Mouse (Mus musculus): Measurements from ENCODE around the gene Mlx. TPM values are rescaled to one million over a fixed set of nuclear protein-coding genes. Genes with fewer than 3 reads are reported as not detected.

The Mlx gene
- total RNA-seq, 1 experiment from 2014 or later = 70.0 TPM

DNA sequence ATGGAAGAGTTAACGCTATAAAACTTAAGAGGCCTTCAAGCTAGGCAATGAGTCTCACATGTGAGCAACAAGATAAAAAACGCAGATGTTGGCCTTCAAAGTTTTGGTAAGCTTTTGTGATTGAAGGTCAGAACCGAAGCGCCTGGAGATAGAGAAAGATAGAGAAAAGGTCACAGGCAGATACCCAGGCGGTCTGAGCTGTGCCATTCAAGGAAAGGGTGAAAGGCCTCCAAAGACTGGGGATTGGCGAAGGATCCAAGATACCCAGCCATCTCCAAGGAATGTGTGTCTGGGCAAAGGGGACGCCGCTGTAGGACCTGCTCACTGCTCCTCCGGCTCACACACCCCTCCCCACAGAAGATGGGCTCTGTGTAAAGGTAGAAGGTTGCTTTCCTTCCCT lies 22.1 kb upstream of the Mlx start:
- DNase-seq = no peak

DNA sequence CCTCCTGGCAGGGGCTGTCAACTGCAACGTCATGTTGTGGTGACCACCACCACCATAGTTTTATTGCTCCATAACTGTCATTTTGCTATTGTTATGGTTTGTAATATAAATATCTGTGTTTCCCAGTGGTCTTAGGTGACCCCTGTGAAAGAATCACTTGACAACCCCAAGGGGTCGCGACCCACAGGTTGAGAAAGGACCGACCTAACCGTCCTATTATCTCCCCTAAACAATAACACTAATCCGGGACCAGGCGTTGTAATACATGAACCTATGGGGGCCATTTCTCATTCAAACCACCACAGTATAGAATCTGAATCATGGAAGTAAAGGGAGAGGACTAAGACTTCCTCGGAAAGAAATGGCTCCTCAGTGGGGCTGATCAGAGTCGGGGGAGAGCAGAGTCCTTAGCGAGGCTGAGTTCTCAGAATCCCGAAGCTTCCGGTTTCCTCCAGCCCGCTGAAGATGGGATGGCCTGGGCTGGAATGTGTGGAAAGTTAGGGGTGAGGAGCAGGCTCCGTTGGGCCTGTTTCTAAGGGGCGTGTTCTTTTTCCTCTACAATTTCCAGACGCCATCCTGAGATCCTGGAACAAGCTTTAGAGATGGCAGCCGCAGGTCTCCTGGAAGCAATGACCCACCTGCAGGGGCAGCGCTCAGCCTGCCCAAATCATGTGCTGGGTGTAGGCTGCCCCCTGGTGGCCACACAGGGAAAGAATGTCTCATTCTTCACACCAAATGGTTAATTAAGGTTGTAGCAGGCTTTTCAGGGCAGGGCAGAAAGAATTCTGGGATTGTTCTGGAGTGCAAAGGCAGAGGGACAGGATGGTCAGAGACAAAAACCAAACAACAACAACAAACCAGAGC lies 20.3 kb upstream of the Mlx start:
- peak; percentile 87 for DNase-seq

GRCm38 (mm10) chr11:101069391-101070188 lies 17.5 kb upstream of the Mlx start, which contains the start of gene Naglu:
TSS of gene Naglu (plus strand) at chr11:101070012.
- peak; percentile 98 for DNase-seq

GRCm38 (mm10) chr11:101070189-101070527 lies 16.9 kb upstream of the Mlx start:
- no peak for DNase-seq

GRCm38 (mm10) chr11:101070987-101071386 lies 16.1 kb upstream of the Mlx start:
- DNase-seq = no peak

- DNase-seq = no peak
Observed at GRCm38 (mm10) chr11:101071810-101072428, 15.2 kb upstream of the Mlx start.

DNA sequence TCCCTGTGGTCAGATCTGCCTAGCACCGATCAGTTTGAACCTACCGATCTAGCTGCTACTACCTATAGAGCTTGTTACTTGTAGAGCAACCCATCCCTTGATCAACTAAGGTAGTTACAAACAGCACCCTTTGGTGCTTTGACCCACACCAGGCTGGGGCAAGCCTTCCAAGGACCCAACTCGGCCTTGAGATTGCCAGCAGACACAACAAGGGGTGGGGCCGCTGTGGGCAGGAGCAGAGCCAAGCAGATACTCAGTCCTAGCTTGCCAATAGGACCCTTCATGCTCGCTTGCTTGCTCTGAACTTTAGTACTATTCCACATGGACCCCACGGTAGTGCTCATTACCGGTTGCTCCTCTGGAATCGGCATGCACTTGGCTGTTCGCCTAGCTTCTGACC lies 9.0 kb upstream of the Mlx start, which contains the start of gene Hsd17b1:
Gene Hsd17b1 (plus strand): TSS at position 291 of the 400 bp plus-strand sequence.
- no peak for DNase-seq

- no peak for DNase-seq
Observed at GRCm38 (mm10) chr11:101079746-101080145, 7.3 kb upstream of the Mlx start.

DNA sequence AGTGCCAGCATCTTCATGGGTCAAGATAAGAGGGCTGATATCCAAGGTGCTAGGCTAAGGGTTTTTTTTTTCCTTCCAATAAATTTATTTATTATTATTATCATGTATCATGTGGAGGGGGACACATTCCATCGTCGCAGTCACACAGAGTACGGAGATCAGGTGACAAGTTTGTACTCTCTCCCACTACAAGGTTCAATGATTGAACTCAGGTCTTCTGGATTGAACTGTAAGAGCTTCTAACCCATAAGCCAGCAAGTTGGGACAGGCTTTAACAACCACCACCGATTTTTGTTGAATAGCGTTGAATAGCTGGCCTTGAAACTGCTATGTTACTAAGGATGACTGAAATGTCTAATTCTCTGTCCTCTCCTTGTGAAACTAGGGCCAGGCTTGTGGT lies 6.7 kb upstream of the Mlx start:
- no peak for DNase-seq

DNA sequence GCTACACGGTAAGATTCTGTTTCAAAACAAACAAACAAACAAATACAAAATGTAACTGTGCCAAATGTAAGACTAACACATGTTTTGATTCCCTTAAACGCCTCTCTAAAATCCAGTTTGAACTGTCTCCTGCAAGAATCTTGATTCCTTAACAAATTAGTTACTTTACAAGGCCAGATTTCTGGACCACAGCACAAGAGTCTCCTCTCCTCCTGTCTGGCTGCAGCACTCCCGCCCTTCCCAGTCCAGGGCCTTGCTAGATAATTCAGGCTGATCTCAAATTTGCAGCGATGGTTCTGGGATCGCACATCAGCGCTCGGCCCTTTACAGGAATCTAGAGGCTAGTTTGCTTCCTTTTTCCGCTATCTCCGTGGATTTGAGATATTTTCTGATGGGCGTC lies 5.4 kb upstream of the Mlx start:
- no peak for DNase-seq

GRCm38 (mm10) chr11:101082208-101083082 lies 4.6 kb upstream of the Mlx start, which contains the start of gene Coasy:
TSS of gene Coasy (plus strand) at chr11:101082565.
- DNase-seq = peak; percentile 82

DNA sequence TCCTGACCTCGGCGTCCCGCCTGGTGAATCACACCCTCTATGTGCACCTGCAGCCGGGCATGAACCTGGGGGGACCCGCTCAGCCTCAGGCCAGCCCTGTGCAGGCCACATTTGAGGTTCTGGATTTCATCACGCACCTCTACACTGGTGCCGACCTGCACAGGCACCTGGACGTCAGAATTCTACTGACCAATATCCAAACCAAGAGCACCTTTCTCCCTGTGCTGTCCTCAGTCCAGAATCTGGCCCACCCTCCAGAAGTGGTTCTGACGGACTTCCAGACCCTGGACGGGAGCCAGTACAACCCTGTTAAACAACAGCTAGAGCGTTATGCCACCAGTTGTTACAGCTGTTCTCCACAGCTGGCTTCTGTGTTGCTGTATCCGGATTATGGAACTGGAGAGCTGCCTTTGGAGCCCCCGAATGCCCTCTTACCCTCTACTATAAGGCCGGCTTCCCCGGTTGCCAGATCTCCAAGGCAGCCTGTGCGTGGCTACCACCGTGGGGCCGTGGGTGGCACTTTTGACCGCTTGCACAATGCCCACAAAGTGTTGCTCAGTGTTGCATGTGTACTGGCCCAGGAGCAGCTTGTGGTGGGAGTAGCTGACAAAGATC lies 3.9 kb upstream of the Mlx start:
- no peak for DNase-seq

DNA sequence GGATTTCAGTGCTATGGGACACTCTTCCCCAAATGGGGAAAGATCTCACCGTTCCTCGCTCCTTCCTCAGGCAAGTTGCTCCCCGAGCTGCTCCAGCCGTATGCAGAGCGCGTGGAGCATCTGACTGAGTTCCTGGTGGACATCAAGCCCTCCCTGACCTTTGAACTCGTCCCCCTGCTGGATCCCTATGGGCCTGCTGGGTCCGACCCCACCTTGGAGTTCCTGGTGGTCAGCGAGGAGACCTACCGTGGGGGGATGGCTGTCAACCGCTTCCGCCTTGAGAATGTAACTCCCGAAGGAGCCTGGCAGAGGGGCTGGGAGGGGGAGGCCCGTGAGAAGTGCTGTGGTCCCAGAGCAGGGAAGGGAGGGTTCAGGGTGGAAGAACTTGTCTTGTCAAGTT lies 2.8 kb upstream of the Mlx start:
- DNase-seq = no peak

DNA sequence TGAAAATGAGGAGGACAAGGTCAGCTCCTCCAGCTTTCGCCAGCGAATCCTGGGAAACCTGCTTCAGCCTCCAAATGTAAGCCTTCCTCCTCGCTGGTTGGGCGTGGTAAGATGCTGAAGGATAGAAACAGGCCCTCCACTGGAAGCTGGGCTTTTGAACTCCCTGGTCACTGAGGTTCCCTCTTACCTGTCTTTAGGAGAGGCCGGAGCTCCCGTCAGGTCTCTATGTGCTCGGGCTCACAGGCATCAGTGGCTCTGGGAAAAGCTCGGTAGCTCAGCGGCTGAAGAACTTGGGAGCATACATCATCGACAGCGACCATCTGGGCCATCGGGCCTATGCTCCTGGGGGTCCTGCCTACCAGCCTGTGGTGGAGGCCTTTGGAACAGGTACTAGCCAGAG lies 2.3 kb upstream of the Mlx start:
- DNase-seq = no peak

GRCm38 (mm10) chr11:101085617-101086322 lies 1.3 kb upstream of the Mlx start:
- no peak for DNase-seq

DNA sequence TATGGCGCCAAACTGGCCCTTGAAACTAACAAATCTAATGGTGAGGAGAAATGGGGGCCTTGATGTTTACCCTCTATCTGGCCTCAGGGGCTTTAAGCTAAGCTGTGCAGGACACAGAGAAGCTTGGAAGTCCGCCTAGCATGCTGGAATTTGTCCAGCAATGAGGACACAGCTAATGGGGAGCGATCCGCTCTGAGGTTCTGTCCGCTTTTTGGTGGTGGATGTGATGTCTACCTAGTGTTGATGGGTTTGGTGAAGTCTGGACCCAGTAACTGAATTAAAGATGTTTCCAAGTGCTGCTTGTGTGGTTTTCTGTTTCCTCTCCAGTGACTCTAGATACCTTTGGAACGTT lies 778 bp upstream of the Mlx start:
- DNase-seq = no peak

- DNase-seq = no peak
Observed at GRCm38 (mm10) chr11:101087682-101088055, 592 bp downstream of the Mlx start.

GRCm38 (mm10) chr11:101089931-101090330 lies 2.9 kb downstream of the Mlx start:
- DNase-seq = no peak

DNA sequence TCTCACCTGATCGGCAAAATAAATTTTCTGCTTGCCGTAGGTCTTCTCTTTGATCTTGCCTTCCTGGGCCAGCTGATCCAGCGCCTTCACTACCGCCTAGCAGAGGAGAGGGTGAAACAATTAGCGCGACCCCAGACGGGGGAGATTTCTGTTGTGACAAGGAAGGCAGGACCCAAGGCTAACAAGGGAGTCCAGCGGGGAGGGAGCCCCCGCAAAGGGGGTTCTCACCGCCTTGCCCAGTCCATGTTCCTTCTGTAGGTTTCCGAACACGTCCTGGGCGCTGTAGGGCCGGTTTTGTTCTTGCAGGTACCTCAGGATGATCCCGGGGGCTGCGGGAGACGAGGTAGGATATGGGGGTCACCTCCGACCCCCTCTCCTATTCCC lies 7.8 kb downstream of the Mlx start:
- DNase-seq = no peak

- DNase-seq = peak; percentile 91
Observed at GRCm38 (mm10) chr11:101095314-101096024, 8.4 kb downstream of the Mlx start, which contains the start of gene Psmc3ip. TSS of gene Psmc3ip (minus strand) at chr11:101095436.
